Comparison of ENCODE assay signal across 26 mouse cellular contexts in the genomic region with DNA sequence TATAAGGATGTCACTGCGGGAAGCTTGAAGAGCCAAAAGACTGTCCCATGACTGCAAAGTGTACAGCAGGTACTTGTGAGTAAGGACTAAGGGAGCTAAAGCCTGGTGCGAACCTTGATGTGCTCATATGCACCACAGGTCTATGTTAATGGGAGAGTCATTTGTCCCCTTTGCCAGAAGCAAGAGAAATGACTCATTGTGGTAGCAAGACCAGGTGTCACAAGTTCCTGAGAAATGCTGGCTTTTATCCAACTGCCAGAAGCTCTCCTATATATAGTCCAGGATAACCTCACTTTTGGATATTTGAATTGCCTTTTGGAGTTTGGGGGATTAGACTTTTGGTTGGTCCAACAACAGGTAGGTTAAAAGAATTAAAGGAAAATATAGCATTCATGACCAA. TPM values are rescaled to one million over a fixed set of nuclear protein-coding genes. Genes with fewer than 3 reads are reported as not detected.
"Had no signal": no experiment of that assay in that cellular context is flagged by ENCODE, and none has a peak within 500 bp of the region (broad histone marks: within the 10 kb centered on the region; RNA-seq: fewer than 3 reads in every experiment).

No protein-coding gene starts in this region.

- H3K9ac ChIP-seq: liver, embryonic 15.5 days; liver, postnatal 0 days; lung, embryonic 15.5 days; midbrain, embryonic 13.5 days; midbrain, embryonic 15.5 days; neural tube, embryonic 12.5 days; stomach, embryonic 15.5 days had no signal

- H3K27ac ChIP-seq: liver, embryonic 15.5 days; lung, embryonic 15.5 days; macrophage; midbrain, embryonic 13.5 days; midbrain, embryonic 15.5 days; neural tube, embryonic 12.5 days; stomach, embryonic 15.5 days; stomach, postnatal 0 days had no signal

- ATAC-seq: liver, postnatal 0 days; lung, postnatal 0 days; midbrain, embryonic 13.5 days; midbrain, embryonic 15.5 days had no signal

- H3K9me3 ChIP-seq: liver, embryonic 15.5 days; lung, embryonic 15.5 days; midbrain, embryonic 15.5 days; neural tube, embryonic 12.5 days; stomach, embryonic 15.5 days had no signal

- H3K4me1 ChIP-seq: liver, embryonic 15.5 days; lung, embryonic 15.5 days; midbrain, embryonic 13.5 days; midbrain, embryonic 15.5 days; neural tube, embryonic 12.5 days; stomach, embryonic 15.5 days had no signal

- H3K36me3 ChIP-seq: liver, embryonic 15.5 days; lung, embryonic 15.5 days; midbrain, embryonic 13.5 days; midbrain, embryonic 15.5 days; neural tube, embryonic 12.5 days; stomach, embryonic 15.5 days had no signal

- H3K4me2 ChIP-seq: liver, embryonic 15.5 days; lung, embryonic 15.5 days; midbrain, embryonic 11.5 days; midbrain, embryonic 13.5 days; midbrain, embryonic 15.5 days; neural tube, embryonic 12.5 days; stomach, embryonic 15.5 days had no signal

- DNase-seq: lung, adult 2 months; lung, postnatal 14 days; lung, postnatal 36 days; right cerebral cortex, postnatal 14 days; thymus, adult 2 months; thymus, postnatal 14 days; thymus, postnatal 36 days had no signal

- H3K4me3 ChIP-seq: liver, embryonic 15.5 days; lung, embryonic 15.5 days; megakaryocyte, embryonic 14.5 days; midbrain, embryonic 13.5 days; midbrain, embryonic 15.5 days; neural tube, embryonic 12.5 days; stomach, embryonic 15.5 days had no signal

- H3K27me3 ChIP-seq: liver, embryonic 15.5 days; lung, embryonic 15.5 days; midbrain, embryonic 13.5 days; midbrain, embryonic 15.5 days; neural tube, embryonic 12.5 days; stomach, embryonic 15.5 days had no signal

RNA-seq across cellular contexts. Expression of gene 1700021F07Rik, which starts 22.8 kb away (rescaled TPM):
- total RNA-seq: megakaryocyte progenitor cell, adult 5-6 weeks; midbrain, postnatal 0 days; monocyte, adult 5-6 weeks; neutrophil, adult 5-6 weeks had no signal
- polyA plus RNA-seq: liver, embryonic 15.5 days; liver, postnatal 0 days; lung, adult 2 months; lung, embryonic 15.5 days; lung, postnatal 0 days; macrophage; midbrain, embryonic 11.5 days; midbrain, embryonic 13.5 days; midbrain, embryonic 15.5 days; midbrain, postnatal 0 days; neural tube, embryonic 12.5 days; neural tube, embryonic 14.5 days; spleen, adult 2 months; stomach, embryonic 15.5 days; stomach, postnatal 0 days; thymus, adult 2 months; urinary bladder, adult 2 months had no signal
